Mouse (Mus musculus) gastrocnemius, postnatal 14 days (tissue): ENCODE data around the gene Gm20403. TPM values are rescaled to one million over a fixed set of nuclear protein-coding genes. Genes with fewer than 3 reads are reported as not detected.
"Not testable (repeated sequence)": the region's sequence is repeated elsewhere in the genome, so short reads cannot be mapped to it uniquely, and the experiment has no call there.

ENCODE experiments used
- DNase-seq: peaks from one replicate; pipeline ENCODE4 v3.0.0; 2021; ENCODE audit warnings: mixed read lengths
- intact Hi-C: fragments of 180-260 bp; cut with DNase I; formaldehyde crosslinking; loops from one replicate; pipeline ENCODE4 v1.15.1; 2025; ENCODE audit warnings: low total_unique reads
- total RNA-seq, 2 experiments: library from RNA; stranded (reverse); gene quantifications; 2 replicates each; pipeline ENCODE4 v1.2.3; 2021

The Gm20403 gene
- total RNA-seq, 2 experiments from 2014 or later = not detected

DNA sequence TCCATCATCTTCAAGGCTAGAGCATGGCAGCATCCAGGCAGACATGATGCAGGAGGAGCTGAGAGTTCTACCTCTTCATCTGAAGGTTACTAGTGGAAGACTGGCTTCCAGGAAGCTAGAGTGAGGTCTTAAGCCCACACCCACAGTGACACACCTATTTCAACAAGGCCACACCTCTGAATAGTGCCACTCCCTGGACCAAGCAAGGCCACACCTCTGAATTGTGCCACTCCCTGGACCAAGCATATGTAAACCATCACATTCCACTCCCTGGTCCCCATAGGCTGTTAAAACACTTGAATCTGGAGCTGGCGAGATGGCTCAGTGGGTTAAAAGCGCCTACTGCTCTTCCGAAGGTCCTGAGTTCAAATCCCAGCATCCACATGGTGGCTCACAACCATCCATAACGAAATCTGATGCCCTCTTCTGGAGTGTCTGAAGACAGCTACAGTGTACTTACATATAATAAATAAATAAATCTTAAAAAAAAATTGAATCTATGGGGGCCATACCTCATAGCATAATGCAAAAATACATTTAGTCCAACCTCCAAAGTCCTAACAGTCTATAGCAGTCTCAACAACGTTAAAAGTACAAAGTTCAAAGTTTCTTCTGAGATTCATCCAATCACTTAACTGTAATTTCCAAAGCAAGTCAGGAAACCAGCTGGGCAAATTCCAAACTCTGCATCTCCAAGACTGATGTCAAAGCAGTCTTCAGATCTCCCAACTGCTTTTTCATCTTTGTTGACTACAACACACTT lies 48.6 kb downstream of the Gm20403 start:
- DNase-seq, intact Hi-C loops: not testable (repeated sequence)

Other genes starting within 250 kb of the Gm20403 start
- gene Snx6, start 190.8 kb downstream of the Gm20403 start, total RNA-seq = 10 to 100 TPM; 20.9 to 23.5 TPM
- 100 to 1,000 TPM; 625 to 714 TPM for gene Cfl2, start 123.7 kb downstream of the Gm20403 start, total RNA-seq
- gene Baz1a, start 27.8 kb upstream of the Gm20403 start, total RNA-seq = 1 to 10 TPM; 3.6 to 4.8 TPM
- 1 to 10 TPM; 5.1 to 5.6 TPM for gene 2700097O09Rik, start 93.6 kb upstream of the Gm20403 start, total RNA-seq
- gene Srp54a, start 93.7 kb upstream of the Gm20403 start, total RNA-seq = 10 to 100 TPM; 68.0 to 76.5 TPM
- 1 to 10 TPM; 3.3 to 7.4 TPM for gene Fam177a, start 137.9 kb upstream of the Gm20403 start, total RNA-seq
- 10 to 100 TPM; 32.5 to 33.3 TPM for gene Srp54b, start 168.6 kb upstream of the Gm20403 start, total RNA-seq
- 1 to 10 TPM; 3.4 to 6.0 TPM for gene 1700047I17Rik2, start 213.1 kb upstream of the Gm20403 start, total RNA-seq
- gene Srp54c, start 243.6 kb upstream of the Gm20403 start, total RNA-seq = 10 to 100 TPM; 25.1 to 25.5 TPM